Mouse (Mus musculus) forebrain, embryonic 10.5 days (tissue): ENCODE results near the gene Tulp4. TPM values are rescaled to one million over a fixed set of nuclear protein-coding genes. Genes with fewer than 3 reads are reported as not detected.

ENCODE experiments used
- DNase-seq: peaks from one replicate; pipeline ENCODE4 v3.0.0-alpha.2; 2017; ENCODE audit warnings: low spot score; ENCODE audit errors: extremely low spot score
- H3K27ac ChIP-seq: fragments of 300-500 bp; sonication (generic); 2 replicates; pipeline ENCODE4 v1.5.1; 2016; ENCODE audit warnings: mild to moderate bottlenecking
- H3K27me3 ChIP-seq: fragments of 300-500 bp; sonication (generic); 2 replicates; pipeline ENCODE4 v1.6.1; 2016; ENCODE audit warnings: mild to moderate bottlenecking; ENCODE audit not compliant: poor library complexity, severe bottlenecking
- H3K36me3 ChIP-seq: fragments of 300-500 bp; sonication (generic); replicated peaks from 2 replicates; pipeline ENCODE4 v1.6.1; 2016; ENCODE audit warnings: mild to moderate bottlenecking, moderate library complexity
- H3K4me1 ChIP-seq: fragments of 300-500 bp; sonication (generic); 2 replicates; pipeline ENCODE4 v1.6.1; 2016
- H3K4me3 ChIP-seq: fragments of 300-500 bp; sonication (generic); 2 replicates; pipeline ENCODE4 v1.5.1; 2016; ENCODE audit warnings: mild to moderate bottlenecking, moderate library complexity
- H3K9me3 ChIP-seq: fragments of 300-500 bp; sonication (generic); 2 replicates; pipeline ENCODE4 v1.6.1; 2016; ENCODE audit warnings: mild to moderate bottlenecking, moderate library complexity
- WGBS: fragments of 180-500 bp; shearing (Covaris S2); methylation state at CpG from one replicate; pipeline ENCODE4 v1.1.7; 2016; 5-methylcytosine and 5-hydroxymethylcytosine counted together
- polyA plus RNA-seq: library from polyadenylated mRNA; unstranded; fragments of >200 nt; fragmentation: Nextera tagmentation; extraction: Ambion mirVana; gene quantifications from 2 replicates; pipeline ENCODE4 v1.2.1, GENCODE M21; 2016

Tulp4 gene
- polyA plus RNA-seq, 1 experiment from 2014 or later = 136 TPM

- Histone ChIP-seq H3K27ac (no peak overlapping the region), H3K9me3 (no peaks in the 10 kb centered on the region), H3K4me1 (no peaks in the 10 kb centered on the region), H3K27me3 (no peaks in the 10 kb centered on the region), H3K36me3 (peaks cover 11% of the 10 kb centered on the region), H3K4me3 (no peak overlapping the region)
- WGBS = 96% methylated on average over 3 of the region's 3 CpGs
- no peak for DNase-seq
Observed at GRCm38 (mm10) chr17:6131083-6131482, 24.8 kb downstream of the Tulp4 start.

- Histone ChIP-seq H3K9me3 (no peaks in the 10 kb centered on the region), H3K27me3 (no peaks in the 10 kb centered on the region), H3K36me3 (peaks cover 45% of the 10 kb centered on the region), H3K27ac (no peak overlapping the region), H3K4me1 (peaks cover 5% of the 10 kb centered on the region; the same call in 1 of the 2 replicates), H3K4me3 (no peak overlapping the region)
- DNase-seq = no peak
- WGBS = 96% methylated on average over 3 of the region's 3 CpGs
Observed at GRCm38 (mm10) chr17:6140875-6141274, 34.6 kb downstream of the Tulp4 start.

GRCm38 (mm10) chr17:6141344-6141743, 35.1 kb downstream of the Tulp4 start:
- H3K4me3 ChIP-seq = no peak overlapping the region
- H3K27ac ChIP-seq = no peak overlapping the region
- H3K27me3 ChIP-seq = no peaks in the 10 kb centered on the region
- no peaks in the 10 kb centered on the region for H3K9me3 ChIP-seq
- WGBS = 92% methylated on average over 2 of the region's 2 CpGs
- H3K4me1 ChIP-seq = peaks cover 5% of the 10 kb centered on the region; the same call in 1 of the 2 replicates
- peaks cover 49% of the 10 kb centered on the region for H3K36me3 ChIP-seq
- DNase-seq = no peak

DNA sequence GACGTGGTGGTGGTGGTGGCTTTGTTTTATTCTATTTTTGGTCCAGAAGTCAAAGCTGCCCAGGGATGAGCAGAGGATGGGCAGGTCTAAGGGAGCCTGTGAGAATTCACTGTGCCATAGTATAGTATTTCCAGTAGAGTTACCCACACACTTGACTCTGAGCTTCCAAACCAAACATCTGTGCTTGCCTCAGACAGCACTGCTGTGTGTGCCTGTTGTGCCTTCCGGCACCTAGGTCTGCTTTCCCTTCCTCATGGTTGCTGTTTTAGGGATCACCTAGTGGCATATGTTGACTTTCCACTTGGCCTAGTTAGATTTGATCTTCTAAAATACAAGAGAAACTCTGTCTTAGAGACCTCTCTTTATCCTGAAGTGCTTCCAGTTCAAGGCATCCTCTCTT, 39.0 kb downstream of the Tulp4 start:
- Histone ChIP-seq H3K9me3 (no peaks in the 10 kb centered on the region), H3K4me1 (peaks cover 5% of the 10 kb centered on the region; the same call in 1 of the 2 replicates), H3K36me3 (peaks cover 27% of the 10 kb centered on the region), H3K4me3 (no peak overlapping the region), H3K27me3 (no peaks in the 10 kb centered on the region), H3K27ac (no peak overlapping the region)
- no peak for DNase-seq
- WGBS = 93% methylated on average over 2 of the region's 2 CpGs

DNA sequence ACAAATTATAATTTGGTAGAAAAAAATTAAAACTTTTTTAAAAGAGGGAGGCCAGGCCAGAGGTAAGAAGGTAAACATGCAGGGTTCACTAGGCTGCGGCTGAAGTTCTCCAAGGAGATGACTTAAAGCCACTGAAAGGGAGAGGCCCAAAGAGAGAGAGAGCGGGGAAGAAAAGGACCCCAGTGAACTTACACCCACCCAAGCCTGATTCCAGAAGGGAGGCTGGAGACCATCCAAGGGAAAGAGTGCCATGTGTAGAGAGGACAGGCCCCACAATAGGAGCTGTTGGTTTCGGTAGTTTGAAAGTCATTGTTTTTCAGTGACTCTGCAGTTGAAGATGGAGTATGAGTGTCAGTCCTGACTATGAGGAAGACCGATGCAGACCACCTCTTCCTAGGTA, 46.7 kb downstream of the Tulp4 start:
- WGBS = 96% methylated on average over 4 of the region's 4 CpGs

GRCm38 (mm10) chr17:6153581-6153980, 47.3 kb downstream of the Tulp4 start:
- Histone ChIP-seq H3K4me1 (no peaks in the 10 kb centered on the region), H3K27me3 (no peaks in the 10 kb centered on the region), H3K27ac (no peak overlapping the region), H3K4me3 (no peak overlapping the region), H3K36me3 (peaks cover 26% of the 10 kb centered on the region), H3K9me3 (no peaks in the 10 kb centered on the region)
- no peak for DNase-seq
- WGBS = 89% methylated on average over 4 of the region's 4 CpGs

More for the DNA sequence above, 46.7 kb downstream of the Tulp4 start:
- H3K4me1 ChIP-seq = no peaks in the 10 kb centered on the region
- DNase-seq = no peak
- H3K36me3 ChIP-seq = peaks cover 26% of the 10 kb centered on the region
- no peak overlapping the region for H3K27ac ChIP-seq
- no peaks in the 10 kb centered on the region for H3K9me3 ChIP-seq
- no peak overlapping the region for H3K4me3 ChIP-seq
- H3K27me3 ChIP-seq = no peaks in the 10 kb centered on the region

DNA sequence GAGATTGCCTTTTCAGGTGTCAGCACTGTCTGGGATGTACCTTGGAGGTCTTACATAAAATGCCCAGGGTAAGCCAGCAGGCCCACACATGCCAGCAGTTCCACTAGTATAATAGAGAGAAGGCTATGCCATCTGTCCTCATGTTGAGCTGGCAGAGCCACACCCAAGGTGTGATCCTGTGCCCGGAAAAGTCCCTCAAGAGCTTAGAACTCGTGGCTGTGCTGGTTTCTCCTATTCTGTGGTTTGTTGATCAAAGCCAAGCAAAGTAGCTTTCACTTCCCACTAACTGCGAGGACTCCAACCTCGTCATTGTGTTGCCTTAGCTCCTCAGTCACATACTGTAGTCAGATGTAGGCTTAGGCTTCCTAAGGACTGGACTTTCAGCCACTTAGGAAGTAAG, 48.1 kb downstream of the Tulp4 start:
- Histone ChIP-seq H3K36me3 (peaks cover 26% of the 10 kb centered on the region), H3K4me1 (no peaks in the 10 kb centered on the region), H3K9me3 (no peaks in the 10 kb centered on the region), H3K4me3 (no peak overlapping the region), H3K27me3 (no peaks in the 10 kb centered on the region), H3K27ac (no peak overlapping the region)
- 86% methylated on average over 4 of the region's 4 CpGs for WGBS
- no peak for DNase-seq

- H3K27me3 ChIP-seq = no peaks in the 10 kb centered on the region
- WGBS = 95% methylated on average over 6 of the region's 6 CpGs
Observed at GRCm38 (mm10) chr17:6160495-6160894, 54.3 kb downstream of the Tulp4 start.

DNA sequence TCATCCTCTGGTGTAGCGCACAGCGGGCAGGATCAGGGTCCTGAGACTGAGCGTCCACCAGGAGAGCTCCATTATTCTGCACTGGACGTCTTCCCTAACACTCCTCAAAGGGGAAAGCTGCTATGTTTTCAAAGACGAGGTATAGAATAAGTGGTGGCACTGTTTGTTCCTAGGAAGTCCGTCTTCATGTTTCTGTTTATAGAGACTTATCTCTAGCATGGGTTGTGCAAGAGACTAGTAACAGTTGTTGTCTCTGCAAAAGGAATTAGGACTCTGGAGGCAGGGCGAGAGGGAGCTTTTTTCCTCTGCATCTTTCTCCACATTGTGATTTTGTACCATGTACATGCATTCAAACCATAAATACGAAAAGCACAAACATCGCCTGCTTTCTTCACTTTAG, 55.7 kb downstream of the Tulp4 start:
- H3K4me3 ChIP-seq = no peak overlapping the region
- H3K27ac ChIP-seq = no peak overlapping the region
- no peaks in the 10 kb centered on the region for H3K27me3 ChIP-seq
- 87% methylated on average over 9 of the region's 9 CpGs for WGBS
- H3K9me3 ChIP-seq = no peaks in the 10 kb centered on the region
- H3K36me3 ChIP-seq = peaks cover 5% of the 10 kb centered on the region
- no peaks in the 10 kb centered on the region for H3K4me1 ChIP-seq
- no peak for DNase-seq

More at GRCm38 (mm10) chr17:6160495-6160894, 54.3 kb downstream of the Tulp4 start:
- Histone ChIP-seq H3K27ac (no peak overlapping the region), H3K4me1 (no peaks in the 10 kb centered on the region), H3K4me3 (no peak overlapping the region), H3K36me3 (peaks cover 11% of the 10 kb centered on the region), H3K9me3 (no peaks in the 10 kb centered on the region)
- DNase-seq = no peak

- 95% methylated on average over 1 of the region's 1 CpGs for whole genome bisulfite sequencing
- Histone ChIP-seq H3K9me3 (no peaks in the 10 kb centered on the region), H3K4me1 (no peaks in the 10 kb centered on the region), H3K36me3 (no peaks in the 10 kb centered on the region), H3K27me3 (no peaks in the 10 kb centered on the region), H3K4me3 (no peak overlapping the region), H3K27ac (no peak overlapping the region)
- DNase-seq = no peak
Observed at GRCm38 (mm10) chr17:6162761-6163160, 56.5 kb downstream of the Tulp4 start.

GRCm38 (mm10) chr17:6164911-6165310, 58.7 kb downstream of the Tulp4 start:
- no peaks in the 10 kb centered on the region for H3K27me3 ChIP-seq
- DNase-seq = no peak
- H3K4me1 ChIP-seq = no peaks in the 10 kb centered on the region
- no peak overlapping the region for H3K4me3 ChIP-seq
- H3K27ac ChIP-seq = no peak overlapping the region
- no peaks in the 10 kb centered on the region for H3K9me3 ChIP-seq
- 74% methylated on average over 4 of the region's 4 CpGs for WGBS
- H3K36me3 ChIP-seq = no peaks in the 10 kb centered on the region

DNA sequence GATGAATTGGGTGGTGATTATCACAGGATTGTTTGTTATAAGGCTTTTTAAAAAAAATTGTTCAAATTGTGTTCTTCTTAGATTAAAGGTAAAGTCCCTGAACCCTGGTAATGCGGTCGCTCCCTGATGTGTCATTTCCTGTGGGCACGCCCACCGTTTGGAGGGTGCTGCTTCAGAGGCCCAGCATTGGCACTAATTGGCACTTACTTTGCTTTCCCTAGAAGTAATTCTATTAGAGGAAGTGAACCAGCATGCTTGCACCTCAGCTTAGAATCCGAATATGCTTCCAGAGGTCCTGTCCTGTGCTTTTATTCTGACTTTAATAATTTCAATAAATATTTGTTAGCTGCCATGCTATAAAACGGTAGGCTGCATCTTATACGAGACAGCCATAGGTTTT, 66.2 kb downstream of the Tulp4 start:
- 93% methylated on average over 7 of the region's 7 CpGs for WGBS
- no peak for DNase-seq
- Histone ChIP-seq H3K4me1 (peaks cover 7% of the 10 kb centered on the region; the same call in 1 of the 2 replicates), H3K27ac (no peak overlapping the region), H3K9me3 (peaks cover 9% of the 10 kb centered on the region; the same call in 1 of the 2 replicates), H3K4me3 (no peak overlapping the region), H3K36me3 (peaks cover 24% of the 10 kb centered on the region), H3K27me3 (no peaks in the 10 kb centered on the region)

- Histone ChIP-seq H3K4me1 (peaks cover 7% of the 10 kb centered on the region; the same call in 1 of the 2 replicates), H3K4me3 (no peak overlapping the region), H3K27ac (no peak overlapping the region), H3K36me3 (peaks cover 31% of the 10 kb centered on the region), H3K9me3 (peaks cover 9% of the 10 kb centered on the region; the same call in 1 of the 2 replicates), H3K27me3 (no peaks in the 10 kb centered on the region)
- WGBS = 80% methylated on average over 5 of the region's 5 CpGs
- no peak for DNase-seq
Observed at GRCm38 (mm10) chr17:6172926-6173690, 66.9 kb downstream of the Tulp4 start.
